Mouse (Mus musculus): ENCODE results near the gene Btbd35f30. TPM values are rescaled to one million over a fixed set of nuclear protein-coding genes. Genes with fewer than 3 reads are reported as not detected.
"Not testable (repeated sequence)": the region's sequence is repeated elsewhere in the genome, so short reads cannot be mapped to it uniquely, and the experiment has no call there.

Btbd35f30 gene
- not detected in 2 replicates for total RNA-seq (2021)
- long read RNA-seq = 0 reads

GRCm38 (mm10) chrX:32894325-32894724 lies at the start of gene Btbd35f30:
Gene Btbd35f30 (plus strand): TSS chrX:32894625.
- DNase-seq = not testable (repeated sequence)

- DNase-seq = not testable (repeated sequence)
Observed at GRCm38 (mm10) chrX:32941468-32941867, 47.0 kb downstream of the Btbd35f30 start, which contains the start of gene Gm21789. Gene Gm21789 (plus strand): TSS chrX:32941768.

Other genes with a start within 250 kb of the Btbd35f30 start
- not detected in 2 replicates for gene Gm5926, start 243.9 kb upstream of the Btbd35f30 start, total RNA-seq (2021)
- gene Btbd35f21, start 168.5 kb upstream of the Btbd35f30 start, total RNA-seq (2021) = not detected in 2 replicates
- gene Gm21789, start 47.1 kb downstream of the Btbd35f30 start, total RNA-seq (2021) = not detected in 2 replicates
- not detected in 2 replicates for gene Btbd35f5, start 79.3 kb downstream of the Btbd35f30 start, total RNA-seq (2021)